Mouse (Mus musculus): ENCODE data around the gene Rsbn1.

DNA sequence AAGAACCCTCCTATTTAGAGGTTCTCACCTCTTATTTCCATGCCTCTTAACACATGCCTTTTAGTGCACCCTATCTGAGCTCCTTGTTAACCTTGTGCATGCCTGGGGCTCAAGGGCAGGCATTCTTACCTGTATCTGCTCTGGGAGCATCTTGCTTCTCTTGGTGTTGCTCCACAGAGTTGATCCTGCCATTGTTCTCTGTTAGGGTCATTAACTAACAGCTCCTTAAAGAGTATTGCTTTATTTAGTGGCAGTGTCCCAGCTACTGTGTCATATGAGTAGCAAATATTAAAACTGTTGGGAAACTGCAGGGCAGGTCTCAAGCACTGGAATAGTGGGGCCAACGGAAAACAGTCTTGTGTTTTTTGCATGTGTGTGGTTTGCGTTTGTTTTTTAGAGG, 57.2 kb downstream of the Rsbn1 start:
- TF ChIP-seq CTCF (IDR thresholded peaks at IDR 0.05; ENCODE audit: low read depth), result no peak
- no peak for TF ChIP-seq EP300 (optimal IDR thresholded peaks at IDR 0.05)
